Mouse (Mus musculus): ENCODE results near the gene Derl3. TPM values are rescaled to one million over a fixed set of nuclear protein-coding genes. Genes with fewer than 3 reads are reported as not detected.

Derl3 gene
- polyA plus RNA-seq, 2 experiments = 3.0 to 6.7 TPM

- peaks cover 22% of the 10 kb centered on the region for H3K4me1 ChIP-seq (ENCODE audit: control insufficient read depth, insufficient read depth, low read length)
- 6% methylated on average over 22 of the region's 22 CpGs for WGBS
- H3K36me3 ChIP-seq (ENCODE audit: control insufficient read depth, insufficient read depth, low read length) = peaks cover 55% of the 10 kb centered on the region
Measured at GRCm38 (mm10) chr10:75921726-75922560, 28.7 kb downstream of the Derl3 start.

DNA sequence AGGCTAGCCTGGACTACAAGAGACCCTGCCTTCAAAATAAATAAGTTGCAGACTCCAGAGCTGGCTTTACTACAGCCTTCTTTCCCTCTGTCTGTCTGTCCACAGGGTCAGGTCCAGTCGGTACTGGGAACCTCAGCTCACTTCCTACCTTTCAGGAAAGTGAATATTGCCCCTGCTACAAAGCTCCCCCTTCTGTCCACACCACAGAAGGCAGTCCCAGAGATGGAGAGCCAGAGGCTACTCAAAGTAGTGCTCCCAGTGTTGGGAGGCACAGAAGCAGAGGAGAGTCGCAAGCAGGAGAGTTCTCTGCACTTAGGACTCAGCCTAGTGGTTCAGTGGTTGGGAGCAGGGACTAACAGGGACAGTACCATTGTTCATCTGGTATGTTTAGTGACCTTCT, 31.1 kb downstream of the Derl3 start:
- ATAC-seq (ENCODE audit: low FRiP score, low read depth) (no peak), DNase-seq (ENCODE audit: low spot score) (no peak)
- Histone ChIP-seq H3K27ac (replicated peaks; ENCODE audit: low read depth, low read length) (no peak overlapping the region), H3K4me3 (replicated peaks; ENCODE audit: low read length) (no peak overlapping the region), H3K4me1 (ENCODE audit: control insufficient read depth, insufficient read depth, low read length) (peaks cover 9% of the 10 kb centered on the region), H3K4me2 (replicated peaks; ENCODE audit: low read depth, low read length, severe bottlenecking) (no peak overlapping the region), H3K9me3 (ENCODE audit: control insufficient read depth, low read length) (no peaks in the 10 kb centered on the region), H3K9ac (ENCODE audit: low read depth, low read length, severe bottlenecking) (no peak overlapping the region), H3K27me3 (ENCODE audit: control insufficient read depth, insufficient read depth, low read length) (no peaks in the 10 kb centered on the region), H3K36me3 (ENCODE audit: control insufficient read depth, insufficient read depth, low read length) (peaks cover 56% of the 10 kb centered on the region)
- 55% methylated on average over 2 of the region's 2 CpGs for WGBS
- TF ChIP-seq POLR2A (IDR thresholded peaks at IDR 0.05; ENCODE audit: borderline replicate concordance, extremely low read depth, insufficient read depth, insufficient read length) = no peak

More at GRCm38 (mm10) chr10:75921726-75922560, 28.7 kb downstream of the Derl3 start:
- ATAC-seq (ENCODE audit: low FRiP score, low read depth) = peak; percentile 20; the same call in 1 of the 2 replicates
- Histone ChIP-seq H3K27ac (replicated peaks; ENCODE audit: low read depth, low read length) (peak overlapping the region; percentile 92), H3K9ac (ENCODE audit: low read depth, low read length, severe bottlenecking) (peak overlapping the region; percentile 94), H3K27me3 (ENCODE audit: control insufficient read depth, insufficient read depth, low read length) (no peaks in the 10 kb centered on the region), H3K9me3 (ENCODE audit: control insufficient read depth, low read length) (no peaks in the 10 kb centered on the region), H3K4me3 (replicated peaks; ENCODE audit: low read length) (peak overlapping the region; percentile 80), H3K4me2 (replicated peaks; ENCODE audit: low read depth, low read length, severe bottlenecking) (peak overlapping the region; percentile 50)
- DNase-seq (ENCODE audit: low spot score) = peak; percentile 33
- TF ChIP-seq POLR2A (IDR thresholded peaks at IDR 0.05; ENCODE audit: borderline replicate concordance, extremely low read depth, insufficient read depth, insufficient read length) = no peak

- 67% methylated on average over 13 of the region's 13 CpGs for WGBS
- Histone ChIP-seq H3K27ac (replicated peaks; ENCODE audit: low read depth, low read length) (no peak overlapping the region), H3K9me3 (ENCODE audit: control insufficient read depth, low read length) (no peaks in the 10 kb centered on the region), H3K36me3 (ENCODE audit: control insufficient read depth, insufficient read depth, low read length) (peaks cover 53% of the 10 kb centered on the region), H3K27me3 (ENCODE audit: control insufficient read depth, insufficient read depth, low read length) (no peaks in the 10 kb centered on the region), H3K4me3 (replicated peaks; ENCODE audit: low read length) (no peak overlapping the region), H3K4me2 (replicated peaks; ENCODE audit: low read depth, low read length, severe bottlenecking) (no peak overlapping the region), H3K4me1 (ENCODE audit: control insufficient read depth, insufficient read depth, low read length) (peaks cover 19% of the 10 kb centered on the region), H3K9ac (ENCODE audit: low read depth, low read length, severe bottlenecking) (no peak overlapping the region)
- ATAC-seq (ENCODE audit: low FRiP score, low read depth) (no peak), DNase-seq (ENCODE audit: low spot score) (no peak)
- TF ChIP-seq POLR2A (IDR thresholded peaks at IDR 0.05; ENCODE audit: borderline replicate concordance, extremely low read depth, insufficient read depth, insufficient read length) = no peak
Measured at GRCm38 (mm10) chr10:75926396-75926795, 33.2 kb downstream of the Derl3 start.

GRCm38 (mm10) chr10:75930304-75930703, 37.1 kb downstream of the Derl3 start:
- WGBS = 6% methylated on average over 6 of the region's 6 CpGs
- 0 out of 2 replicates have a peak overlapping the region, but pooled peaks have one; percentile 15 for H3K27ac ChIP-seq (replicated peaks; ENCODE audit: low read depth, low read length)
- H3K4me2 ChIP-seq (replicated peaks; ENCODE audit: low read depth, low read length, severe bottlenecking) = peak overlapping the region; percentile 91
- ATAC-seq (ENCODE audit: low FRiP score, low read depth) = peak; percentile 39; the same call in 1 of the 2 replicates
- peak overlapping the region; percentile 94 for H3K9ac ChIP-seq (ENCODE audit: low read depth, low read length, severe bottlenecking)
- peaks cover 31% of the 10 kb centered on the region for H3K36me3 ChIP-seq (ENCODE audit: control insufficient read depth, insufficient read depth, low read length)
- H3K4me1 ChIP-seq (ENCODE audit: control insufficient read depth, insufficient read depth, low read length) = peaks cover 32% of the 10 kb centered on the region
- no peaks in the 10 kb centered on the region; the same call in 1 of the 2 replicates for H3K27me3 ChIP-seq (ENCODE audit: control insufficient read depth, insufficient read depth, low read length)
- peak overlapping the region; percentile 74 for H3K4me3 ChIP-seq (replicated peaks; ENCODE audit: low read length)
- TF ChIP-seq POLR2A (IDR thresholded peaks at IDR 0.05; ENCODE audit: borderline replicate concordance, extremely low read depth, insufficient read depth, insufficient read length) = no peak
- no peaks in the 10 kb centered on the region for H3K9me3 ChIP-seq (ENCODE audit: control insufficient read depth, low read length)
- peak; percentile 51 for DNase-seq (ENCODE audit: low spot score)

DNA sequence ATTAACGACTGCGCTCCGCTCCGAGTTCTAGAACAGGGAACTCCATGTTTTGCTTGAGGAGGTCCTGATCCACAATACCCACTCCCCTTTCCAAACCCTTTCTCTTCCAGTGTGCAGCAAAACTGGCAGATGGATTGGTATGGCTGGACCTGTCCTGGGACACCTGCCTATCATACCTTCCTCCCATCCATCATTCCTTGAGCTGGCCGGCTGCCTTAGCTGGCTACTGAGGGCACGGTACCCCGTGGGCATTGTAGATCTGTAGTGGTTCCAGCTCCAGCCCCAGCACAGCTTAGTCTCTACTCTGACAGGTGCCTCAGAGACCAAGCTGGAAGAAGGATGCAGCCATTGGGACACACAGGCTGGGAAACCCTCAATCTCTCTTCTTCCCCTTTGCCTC, 38.1 kb downstream of the Derl3 start:
- peaks cover 21% of the 10 kb centered on the region for H3K36me3 ChIP-seq (ENCODE audit: control insufficient read depth, insufficient read depth, low read length)
- peak overlapping the region; percentile 91 for H3K4me2 ChIP-seq (replicated peaks; ENCODE audit: low read depth, low read length, severe bottlenecking)
- peak overlapping the region; percentile 79; the same call in 1 of the 2 replicates for H3K27ac ChIP-seq (replicated peaks; ENCODE audit: low read depth, low read length)
- peaks cover 36% of the 10 kb centered on the region for H3K4me1 ChIP-seq (ENCODE audit: control insufficient read depth, insufficient read depth, low read length)
- ATAC-seq (ENCODE audit: low FRiP score, low read depth) (no peak), DNase-seq (ENCODE audit: low spot score) (no peak)
- peak overlapping the region; percentile 74 for H3K4me3 ChIP-seq (replicated peaks; ENCODE audit: low read length)
- TF ChIP-seq POLR2A (IDR thresholded peaks at IDR 0.05; ENCODE audit: borderline replicate concordance, extremely low read depth, insufficient read depth, insufficient read length) = no peak
- peak overlapping the region; percentile 94 for H3K9ac ChIP-seq (ENCODE audit: low read depth, low read length, severe bottlenecking)
- WGBS = 24% methylated on average over 7 of the region's 7 CpGs
- peaks cover 7% of the 10 kb centered on the region; the same call in 1 of the 2 replicates for H3K27me3 ChIP-seq (ENCODE audit: control insufficient read depth, insufficient read depth, low read length)
- no peaks in the 10 kb centered on the region for H3K9me3 ChIP-seq (ENCODE audit: control insufficient read depth, low read length)
